Mouse (Mus musculus) left cerebral cortex, adult 2 months (tissue): ENCODE data around the gene Zup1. TPM values are rescaled to one million over a fixed set of nuclear protein-coding genes. Genes with fewer than 3 reads are reported as not detected.

Source experiments
- DNase-seq, 2 experiments: peaks; one replicate each; pipeline ENCODE4 v3.0.0; 2021 to 2022; ENCODE audit warnings: low spot score in 2 of 2, mixed read lengths in 1 of 2; ENCODE audit errors: extremely low spot score in 1 of 2
- H3K27ac ChIP-seq: fragments of 200-600 bp; 2 replicates; pipeline ENCODE4 v1.8.1; 2022
- H3K4me3 ChIP-seq: fragments of 200-600 bp; 2 replicates; pipeline ENCODE4 v1.8.1; 2022
- CTCF ChIP-seq: fragments of 200-600 bp; IDR thresholded peaks from 2 replicates; pipeline ENCODE4 v1.8.1; 2022; ENCODE audit warnings: antibody characterized with exemption, mild to moderate bottlenecking, moderate library complexity
- intact Hi-C: fragments of 180-260 bp; cut with DNase I; formaldehyde crosslinking; loops from one replicate; pipeline ENCODE4 v1.15.1; 2025
- total RNA-seq, 2 experiments: library from RNA; stranded (reverse); gene quantifications; 2 replicates each; pipeline ENCODE4 v1.2.3; 2021

Gene Zup1
- total RNA-seq, 2 experiments from 2014 or later: 16.0 to 17.6 TPM

DNA sequence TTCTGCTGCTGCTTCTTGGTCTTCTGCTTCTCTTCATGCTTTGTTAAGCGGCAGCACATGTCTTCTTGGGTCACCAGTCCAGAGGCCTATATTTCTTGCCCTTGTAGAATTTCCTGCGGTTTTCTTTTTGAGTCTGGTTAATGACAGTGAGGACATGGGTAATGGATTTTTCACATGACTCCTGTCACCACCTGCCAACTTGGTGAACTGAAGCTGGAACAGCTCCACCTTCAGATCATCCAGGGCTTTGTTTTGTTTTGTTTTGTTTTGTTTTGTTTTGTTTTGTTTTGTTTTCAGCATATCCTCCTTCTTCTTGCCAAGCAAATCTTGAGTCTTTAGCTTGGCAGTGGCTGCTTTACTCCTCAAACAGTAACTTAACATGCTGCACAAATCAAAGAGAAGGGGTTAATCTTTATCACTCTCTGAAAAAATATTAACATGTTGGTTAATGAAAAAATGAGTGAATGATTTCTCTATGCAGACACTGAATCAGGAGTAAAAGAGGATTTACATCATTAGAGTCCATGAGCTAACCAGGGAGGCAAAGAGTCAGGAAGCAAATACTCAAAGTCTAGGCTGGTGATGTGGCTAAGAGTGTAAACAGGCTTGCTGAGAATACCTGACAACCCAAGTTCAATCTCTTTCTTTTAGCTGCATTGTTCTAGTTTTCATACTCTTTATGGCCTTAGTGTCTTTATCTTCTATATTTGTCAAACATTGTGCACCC, 78.2 kb downstream of the Zup1 start:
- no peak for DNase-seq
- Histone ChIP-seq H3K4me3 (no peak overlapping the region), H3K27ac (no peak overlapping the region)
- TF ChIP-seq CTCF: no peak
- intact Hi-C loops: no loop called here

DNA sequence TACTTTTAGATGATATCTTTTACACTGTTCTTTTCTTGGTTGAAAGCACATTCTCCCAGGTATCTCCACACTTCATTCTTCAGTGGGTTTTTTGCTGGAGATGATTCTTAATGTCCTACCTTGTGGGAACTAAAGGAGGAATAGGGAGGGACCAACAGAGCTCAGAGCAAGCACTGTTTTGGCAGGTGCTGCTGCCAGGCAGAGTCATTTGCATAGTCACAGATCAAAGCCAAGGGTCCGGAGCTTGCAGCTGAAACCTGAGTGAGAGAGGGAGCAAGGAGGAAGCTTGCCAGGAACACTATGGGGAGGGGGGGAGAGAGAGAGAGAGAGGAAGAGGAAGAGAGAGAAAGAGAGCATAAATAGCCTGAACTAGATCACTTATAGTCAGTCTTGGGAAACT, 80.6 kb downstream of the Zup1 start:
- Histone ChIP-seq H3K4me3 (no peak overlapping the region), H3K27ac (no peak overlapping the region)
- intact Hi-C loops: no loop called here
- no peak for DNase-seq
- TF ChIP-seq CTCF: no peak

Other genes with a start within 250 kb of the Zup1 start
- gene Sult3a2, start 164.6 kb downstream of the Zup1 start, total RNA-seq: 1 to 10 TPM; 1.4 to 1.7 TPM
- not detected for gene Sult3a1, start 93.5 kb downstream of the Zup1 start, total RNA-seq
- gene Rsph4a, start 46.2 kb downstream of the Zup1 start, total RNA-seq: 1 to 10 TPM; 2.8 to 3.1 TPM
- gene Rwdd1, start 68.4 kb upstream of the Zup1 start, total RNA-seq: 10 to 100 TPM; 89.9 to 96.3 TPM
- under 1 TPM in 1 of 2 experiments, not detected in 1; 0.43 TPM for gene Trappc3l, start 86.3 kb upstream of the Zup1 start, total RNA-seq
- gene Calhm4, start 93.0 kb upstream of the Zup1 start, total RNA-seq: not detected
- gene Calhm5, start 145.2 kb upstream of the Zup1 start, total RNA-seq: 1 to 10 TPM; 2.7 to 3.2 TPM
- under 1 TPM in 1 of 2 experiments, not detected in 1; 0.33 TPM for gene Calhm6, start 176.7 kb upstream of the Zup1 start, total RNA-seq